Mouse (Mus musculus) macrophage (primary cell): ENCODE results near the gene Sstr5. TPM values are rescaled to one million over a fixed set of nuclear protein-coding genes. Genes with fewer than 3 reads are reported as not detected.

Experiments used
- H3K27ac ChIP-seq: fragments of 350-480 bp; formaldehyde crosslinking; 2 replicates; pipeline ENCODE4 v1.9.0; 2021
- H3K36me3 ChIP-seq: fragments of 350-480 bp; formaldehyde crosslinking; 2 replicates; pipeline ENCODE4 v1.9.0; 2021; ENCODE audit errors: inconsistent target
- H3K4me3 ChIP-seq: fragments of 350-480 bp; formaldehyde crosslinking; 2 replicates; pipeline ENCODE4 v1.9.0; 2021; ENCODE audit errors: inconsistent target
- H3K79me2 ChIP-seq: fragments of 350-480 bp; formaldehyde crosslinking; 2 replicates; pipeline ENCODE4 v1.9.0; 2021; ENCODE audit errors: inconsistent target
- WGBS: methylation state at CpG from one replicate; pipeline ENCODE4 v1.1.7; 2026; ENCODE audit warnings: inconsistent platforms; ENCODE audit not compliant: missing documents; 5-methylcytosine and 5-hydroxymethylcytosine counted together
- polyA plus RNA-seq: library from polyadenylated mRNA; stranded (reverse); fragments of 250-400 nt; gene quantifications from 3 replicates; pipeline ENCODE4 v1.2.4, GENCODE M21; 2018; ENCODE audit warnings: inconsistent platforms

Sstr5 gene
- polyA plus RNA-seq, 1 experiment from 2014 or later: not detected

DNA sequence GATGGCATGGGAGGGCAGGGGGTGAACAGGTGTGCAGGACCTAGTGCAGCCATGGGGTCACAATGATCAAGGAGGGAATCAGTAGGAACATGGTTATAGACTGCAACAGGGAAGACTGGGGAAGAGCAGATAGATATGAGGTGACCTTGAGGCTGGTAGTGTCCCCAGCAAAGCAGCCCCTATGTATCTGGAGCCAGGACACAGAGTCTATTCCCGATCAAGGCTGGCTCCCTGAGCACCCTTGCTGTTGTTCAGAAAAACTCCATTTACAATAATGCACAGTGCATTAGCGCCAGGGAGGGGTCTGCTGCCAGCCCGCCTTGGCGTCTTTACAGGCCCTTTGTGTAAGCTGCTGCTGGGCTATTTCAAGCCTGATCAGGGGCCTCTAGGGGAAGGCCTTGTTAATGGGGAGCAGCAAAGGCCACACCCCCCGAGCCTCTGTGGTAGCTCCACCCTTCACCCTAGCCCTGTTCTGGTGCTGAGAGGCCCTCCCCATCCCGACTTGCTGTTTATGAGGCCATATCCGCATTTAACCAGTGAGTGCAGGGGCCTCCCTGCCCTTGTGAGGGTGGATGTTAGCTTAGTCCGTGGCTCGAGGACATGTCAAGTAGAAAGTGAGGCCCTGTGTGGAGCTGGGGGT, 34.7 kb downstream of the Sstr5 start:
- no peaks in the 10 kb centered on the region for H3K79me2 ChIP-seq
- WGBS: 34% methylated on average over 9 of the region's 9 CpGs
- no peaks in the 10 kb centered on the region for H3K36me3 ChIP-seq
- H3K27ac ChIP-seq: no peak overlapping the region
- H3K4me3 ChIP-seq: no peak overlapping the region

DNA sequence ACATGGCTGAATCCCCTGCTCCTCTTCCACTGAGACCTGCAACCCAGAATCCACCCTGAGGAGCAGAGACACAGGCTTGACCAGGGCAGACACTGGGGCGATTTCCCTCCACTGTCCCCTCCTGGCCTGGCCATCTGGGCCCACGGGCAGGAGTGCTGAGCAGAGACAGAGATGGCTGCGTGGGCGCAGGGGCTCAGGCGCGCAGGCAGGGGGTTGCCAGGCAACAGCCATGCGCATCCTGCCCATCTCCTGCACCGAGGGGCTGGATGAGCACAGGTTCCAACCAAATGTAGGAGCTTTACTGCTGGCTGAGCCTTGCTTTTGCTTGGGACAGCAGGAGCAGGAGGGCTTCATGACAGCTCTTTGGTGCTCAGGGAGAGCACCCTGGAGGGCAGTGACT, 40.5 kb downstream of the Sstr5 start:
- Histone ChIP-seq H3K27ac (no peak overlapping the region), H3K79me2 (no peaks in the 10 kb centered on the region), H3K4me3 (no peak overlapping the region), H3K36me3 (no peaks in the 10 kb centered on the region)
- WGBS: 63% methylated on average over 8 of the region's 8 CpGs

DNA sequence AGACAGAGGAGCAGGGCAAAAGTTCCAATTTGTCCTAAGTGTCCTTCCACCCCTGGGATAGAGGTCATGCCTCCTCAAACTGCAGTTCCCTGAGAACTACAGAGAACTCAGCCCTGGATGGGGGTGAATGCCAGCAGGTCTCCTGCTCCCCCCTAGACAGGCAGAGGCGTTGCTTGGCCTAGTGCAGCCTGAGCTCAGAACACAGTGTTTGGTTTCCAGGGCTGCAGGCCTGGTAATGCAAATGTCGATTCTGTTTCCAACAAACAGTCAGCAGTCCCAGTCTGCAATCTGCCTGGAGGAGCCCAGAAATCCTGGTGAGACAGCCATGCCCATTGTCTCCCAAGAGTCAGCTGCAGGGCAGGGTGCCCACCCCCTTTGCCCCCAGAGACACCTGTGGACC, 42.8 kb downstream of the Sstr5 start, which contains the start of gene Tekt4:
Gene Tekt4 (plus strand): TSS at position 344 of the 400 bp plus-strand sequence.
- H3K79me2 ChIP-seq: no peaks in the 10 kb centered on the region
- no peaks in the 10 kb centered on the region for H3K36me3 ChIP-seq
- no peak within 1 kb of the TSS for H3K27ac ChIP-seq
- 55% methylated on average over 2 of the region's 2 CpGs for WGBS
- no peak within 1 kb of the TSS for H3K4me3 ChIP-seq

DNA sequence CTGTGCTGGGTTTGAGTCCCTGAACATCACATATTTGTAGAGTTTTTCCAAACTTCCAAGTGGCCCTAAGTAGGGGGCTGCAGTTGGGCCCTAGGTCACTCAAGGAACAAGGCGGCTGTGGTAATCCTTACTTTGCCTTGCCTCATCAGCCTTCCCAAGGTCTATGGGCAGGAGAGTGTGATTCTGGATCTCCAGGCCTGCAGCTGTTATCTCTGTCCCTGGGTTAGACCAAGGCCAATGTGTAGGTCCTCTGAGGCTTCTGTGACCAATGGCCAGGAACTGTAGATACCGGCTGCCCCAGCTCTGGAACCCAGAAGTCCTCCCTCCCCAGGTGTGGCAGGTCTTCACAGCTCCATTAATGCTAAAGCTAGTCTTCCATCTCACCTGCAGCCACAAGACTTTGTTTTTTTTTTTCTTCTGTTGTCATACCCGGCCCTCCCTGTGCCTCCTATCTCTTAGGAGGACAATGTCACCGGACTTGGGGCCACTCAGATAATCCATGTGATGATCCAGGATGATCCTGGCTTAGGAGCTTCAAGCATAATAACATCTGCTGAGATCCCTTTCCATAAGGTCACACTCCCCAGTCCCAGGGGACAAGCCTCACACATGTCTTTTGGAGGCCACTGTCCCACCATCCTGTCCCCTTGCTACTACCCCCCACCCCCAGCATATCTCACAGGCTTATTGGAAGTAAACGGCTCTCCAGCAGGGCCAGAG, 44.7 kb downstream of the Sstr5 start:
- H3K36me3 ChIP-seq: no peaks in the 10 kb centered on the region
- WGBS: 73% methylated on average over 5 of the region's 5 CpGs
- H3K79me2 ChIP-seq: no peaks in the 10 kb centered on the region
- no peak overlapping the region for H3K4me3 ChIP-seq
- no peak overlapping the region for H3K27ac ChIP-seq

DNA sequence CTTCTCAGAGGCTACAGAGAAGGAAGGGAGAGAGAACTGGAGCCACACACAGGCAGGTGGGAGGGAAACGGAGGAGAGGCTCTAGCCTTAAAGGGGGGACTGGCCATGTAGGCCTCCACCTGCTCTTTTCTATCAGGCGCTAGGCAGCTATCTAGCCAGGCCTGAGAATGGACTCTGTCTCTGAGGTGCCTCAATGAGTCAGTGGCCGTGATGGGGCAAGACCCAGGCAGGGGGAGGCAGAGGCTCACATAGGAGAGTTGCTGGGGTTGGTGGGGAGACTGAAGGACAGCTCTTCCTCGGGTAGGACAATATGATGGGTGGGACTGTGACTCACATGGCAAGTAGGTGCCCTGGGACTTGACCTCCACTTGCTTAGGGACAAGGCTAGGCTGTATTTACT, 46.8 kb downstream of the Sstr5 start:
- WGBS: 65% methylated on average over 4 of the region's 4 CpGs
- Histone ChIP-seq H3K4me3 (no peak overlapping the region), H3K79me2 (no peaks in the 10 kb centered on the region), H3K27ac (no peak overlapping the region), H3K36me3 (no peaks in the 10 kb centered on the region)

DNA sequence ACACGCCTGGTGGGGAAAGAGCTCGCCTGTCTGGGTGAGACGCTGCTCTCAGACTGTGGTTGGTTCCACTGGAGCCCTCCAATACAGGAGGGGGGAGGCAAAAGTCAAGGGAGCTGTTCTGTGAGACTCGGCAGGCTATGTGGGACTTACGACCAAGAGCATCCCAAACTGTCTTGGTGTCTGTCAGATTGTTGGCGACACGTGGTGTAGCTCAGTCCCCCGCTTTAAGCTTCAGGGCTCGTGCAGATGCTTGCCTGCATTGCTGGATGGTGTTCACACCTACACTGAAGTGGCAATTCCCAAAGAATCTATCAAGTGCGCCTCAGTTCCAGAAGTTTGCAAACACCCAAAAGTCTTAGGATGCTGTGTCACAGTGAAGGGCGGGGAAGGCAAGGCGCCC, 49.2 kb downstream of the Sstr5 start:
- Histone ChIP-seq H3K4me3 (no peak overlapping the region), H3K27ac (no peak overlapping the region), H3K79me2 (no peaks in the 10 kb centered on the region), H3K36me3 (no peaks in the 10 kb centered on the region)
- WGBS: 84% methylated on average over 12 of the region's 12 CpGs

DNA sequence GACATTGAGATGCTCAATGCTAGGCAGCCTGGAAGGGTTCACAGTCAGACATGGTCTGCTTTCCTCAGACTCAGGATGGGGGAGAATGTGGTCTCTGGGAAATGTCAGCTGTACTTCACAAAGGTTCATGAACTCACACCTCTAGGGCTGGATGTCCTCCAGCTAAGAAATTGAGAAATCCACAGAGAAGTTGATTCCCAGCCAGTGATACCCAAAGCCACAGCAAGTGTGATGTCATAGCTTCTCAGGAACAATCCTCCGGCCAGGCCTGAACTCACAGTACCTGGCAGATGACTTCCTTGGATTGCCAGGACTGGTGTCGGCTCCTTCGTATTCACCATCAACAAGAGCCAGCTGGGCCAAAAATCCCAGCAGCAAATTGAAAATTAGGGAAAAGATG, 51.2 kb downstream of the Sstr5 start:
- Histone ChIP-seq H3K36me3 (no peaks in the 10 kb centered on the region), H3K79me2 (no peaks in the 10 kb centered on the region), H3K4me3 (no peak overlapping the region), H3K27ac (no peak overlapping the region)
- WGBS: 97% methylated on average over 3 of the region's 3 CpGs

DNA sequence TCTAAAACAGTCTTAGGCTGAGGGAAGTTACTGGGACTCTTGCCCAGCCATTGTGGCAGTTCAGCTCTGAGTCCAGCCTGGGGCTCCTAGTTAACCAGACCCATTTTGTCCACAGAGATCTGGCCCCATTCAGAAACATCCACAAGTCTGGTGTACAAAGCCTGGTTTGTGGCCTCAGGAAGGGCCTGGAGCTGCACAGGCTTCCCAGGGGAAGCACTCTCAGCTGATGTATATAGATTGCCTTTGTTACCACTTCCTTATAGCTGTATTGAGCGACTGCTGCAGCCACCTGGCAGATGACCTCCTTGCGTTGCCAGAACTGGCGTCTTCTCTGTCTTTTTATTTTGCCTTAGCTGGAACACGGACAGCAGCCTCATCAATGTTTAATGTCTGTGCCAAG, 52.0 kb downstream of the Sstr5 start:
- WGBS: 30% methylated on average over 4 of the region's 4 CpGs
- Histone ChIP-seq H3K36me3 (no peaks in the 10 kb centered on the region), H3K4me3 (no peak overlapping the region), H3K79me2 (no peaks in the 10 kb centered on the region), H3K27ac (no peak overlapping the region)

DNA sequence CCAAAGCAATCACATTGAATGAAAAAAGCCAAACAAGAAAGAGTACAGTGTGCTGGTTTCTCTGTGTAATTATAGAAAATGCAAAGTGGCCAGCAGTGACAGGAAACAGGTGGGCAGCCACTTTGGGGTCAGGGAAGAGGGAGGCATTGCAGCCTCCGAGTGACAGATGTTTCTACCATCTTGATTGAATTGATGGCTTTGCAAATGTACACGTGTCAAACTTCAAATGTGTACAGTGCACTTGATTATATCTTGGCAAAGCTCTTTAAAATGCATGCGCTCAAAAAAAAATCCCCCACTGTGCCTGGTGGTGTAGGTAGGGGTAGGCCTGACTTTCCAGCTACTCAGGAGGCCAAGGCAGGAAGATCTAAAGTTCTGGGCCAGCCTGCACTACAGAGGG, 54.2 kb downstream of the Sstr5 start:
- Histone ChIP-seq H3K79me2 (no peaks in the 10 kb centered on the region), H3K36me3 (no peaks in the 10 kb centered on the region), H3K27ac (no peak overlapping the region), H3K4me3 (no peak overlapping the region)
- 58% methylated on average over 3 of the region's 3 CpGs for WGBS

DNA sequence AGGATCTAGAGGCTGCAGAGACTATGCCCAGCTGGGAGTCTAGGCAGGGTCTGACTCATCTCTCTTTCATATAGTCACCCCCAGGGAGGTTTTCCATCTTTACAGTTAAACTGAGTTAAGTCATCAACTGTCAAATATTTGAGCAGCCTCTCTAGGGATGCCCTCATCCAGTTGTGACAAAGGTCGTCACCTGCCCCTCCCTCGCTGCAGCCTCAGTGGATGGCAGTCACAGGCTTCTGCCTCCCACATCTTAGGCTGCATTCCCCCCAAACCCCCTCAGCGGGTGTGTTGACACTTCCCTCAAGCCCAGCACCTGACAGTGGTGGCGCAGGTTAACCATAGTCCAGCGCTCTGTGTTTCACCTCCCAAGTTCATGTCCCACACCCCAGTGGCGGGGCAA, 55.7 kb downstream of the Sstr5 start:
- Histone ChIP-seq H3K36me3 (no peaks in the 10 kb centered on the region), H3K79me2 (no peaks in the 10 kb centered on the region), H3K4me3 (no peak overlapping the region), H3K27ac (no peak overlapping the region)
- 79% methylated on average over 6 of the region's 6 CpGs for WGBS

Other genes with a start within 250 kb of the Sstr5 start
- not detected in 3 replicates for gene Baiap3, start 240.9 kb downstream of the Sstr5 start, polyA plus RNA-seq
- gene Ube2i, start 222.7 kb downstream of the Sstr5 start, polyA plus RNA-seq: 267 to 362 TPM (median 356 TPM) in 3 replicates
- gene Prss34, start 198.9 kb downstream of the Sstr5 start, polyA plus RNA-seq: 0.36 to 0.90 TPM in 2 of 3 replicates, not detected in the other
- not detected in 3 replicates for gene Prss28, start 188.6 kb downstream of the Sstr5 start, polyA plus RNA-seq
- not detected in 3 replicates for gene Prss29, start 178.6 kb downstream of the Sstr5 start, polyA plus RNA-seq
- not detected in 3 replicates for gene Tpsab1, start 151.7 kb downstream of the Sstr5 start, polyA plus RNA-seq
- not detected in 3 replicates for gene Tpsb2, start 131.0 kb downstream of the Sstr5 start, polyA plus RNA-seq
- gene Tpsg1, start 128.0 kb downstream of the Sstr5 start, polyA plus RNA-seq: not detected in 3 replicates
- gene Cacna1h, start 63.5 kb downstream of the Sstr5 start, polyA plus RNA-seq: not detected in 3 replicates
- gene Tekt4, start 42.7 kb downstream of the Sstr5 start, polyA plus RNA-seq: not detected in 3 replicates
- not detected in 3 replicates for gene Sox8, start 73.4 kb upstream of the Sstr5 start, polyA plus RNA-seq
- 13.4 to 17.2 TPM (median 16.4 TPM) in 3 replicates for gene Lmf1, start 81.8 kb upstream of the Sstr5 start, polyA plus RNA-seq
- not detected in 3 replicates for gene Gng13, start 219.9 kb upstream of the Sstr5 start, polyA plus RNA-seq
- 0.80 to 5.9 TPM (median 1.1 TPM) in 3 replicates for gene Chtf18, start 230.1 kb upstream of the Sstr5 start, polyA plus RNA-seq
- gene Rpusd1, start 230.4 kb upstream of the Sstr5 start, polyA plus RNA-seq: 5.9 to 11.6 TPM (median 7.3 TPM) in 3 replicates
- not detected in 3 replicates for gene Mslnl, start 238.8 kb upstream of the Sstr5 start, polyA plus RNA-seq